Mouse (Mus musculus): ENCODE measurements at regions not wholly inside any gene's neighbourhood (a gene's known extent, or its start where the extent isn't known, plus 50 kb on each side); places are given as distances from the start of the nearest gene placed in this dataset.

- H3K4me3 ChIP-seq (ENCODE audit: insufficient read depth, low read length) = no peak overlapping the region
- no peak for TF ChIP-seq POLR2A (IDR thresholded peaks at IDR 0.05; ENCODE audit: low read depth, low read length)
- TF ChIP-seq CTCF (IDR thresholded peaks at IDR 0.05; ENCODE audit: borderline replicate concordance, insufficient read depth, low read length) = no peak
- H3K27ac ChIP-seq (ENCODE audit: insufficient read depth, low read length) = no peak overlapping the region
- H3K4me1 ChIP-seq (ENCODE audit: control insufficient read depth, insufficient read depth, low read length) = no peaks in the 10 kb centered on the region
Measured at GRCm38 (mm10) chr12:77535147-77535546, 297.2 kb downstream of the Fut8 start.

DNA sequence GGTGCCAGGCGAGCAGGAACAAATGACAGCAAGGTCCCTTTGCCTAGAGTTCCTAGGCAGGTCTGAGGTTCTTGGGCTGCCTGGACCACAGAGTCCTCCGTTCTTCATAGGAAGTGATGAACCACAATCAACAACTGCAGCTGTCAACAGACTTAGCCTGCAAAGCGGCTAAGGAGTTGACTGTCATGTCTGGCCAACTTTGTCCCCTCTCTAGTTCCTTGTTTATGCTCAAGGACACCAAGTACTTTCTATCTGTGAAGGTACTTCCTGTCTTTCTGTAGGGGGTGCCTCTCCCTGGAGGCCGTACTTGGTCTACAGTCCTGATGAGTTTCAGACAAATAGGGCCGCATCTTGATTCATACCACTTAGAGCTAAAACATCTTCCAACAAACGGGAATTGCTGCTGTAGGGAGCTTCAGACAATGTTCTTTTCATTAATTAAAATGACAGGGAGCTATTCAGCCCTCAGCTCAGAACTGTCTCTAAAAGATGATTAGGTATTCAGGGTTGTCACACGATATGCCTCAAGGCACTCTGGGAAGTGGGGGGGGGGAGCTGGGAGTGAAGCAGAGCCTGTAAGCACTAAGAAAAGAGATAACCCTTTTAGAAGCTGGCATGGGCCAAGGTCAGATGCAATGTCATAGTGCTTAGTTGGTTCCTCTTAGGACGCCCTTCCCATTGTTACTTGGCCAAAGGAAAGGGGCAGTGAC, 299.4 kb downstream of the Fut8 start:
- no peak for TF ChIP-seq POLR2A (IDR thresholded peaks at IDR 0.05; ENCODE audit: low read depth, low read length)
- TF ChIP-seq CTCF (IDR thresholded peaks at IDR 0.05; ENCODE audit: borderline replicate concordance, insufficient read depth, low read length) = no peak
- Histone ChIP-seq H3K27ac (ENCODE audit: insufficient read depth, low read length) (no peak overlapping the region), H3K4me1 (ENCODE audit: control insufficient read depth, insufficient read depth, low read length) (no peaks in the 10 kb centered on the region), H3K4me3 (ENCODE audit: insufficient read depth, low read length) (no peak overlapping the region)

DNA sequence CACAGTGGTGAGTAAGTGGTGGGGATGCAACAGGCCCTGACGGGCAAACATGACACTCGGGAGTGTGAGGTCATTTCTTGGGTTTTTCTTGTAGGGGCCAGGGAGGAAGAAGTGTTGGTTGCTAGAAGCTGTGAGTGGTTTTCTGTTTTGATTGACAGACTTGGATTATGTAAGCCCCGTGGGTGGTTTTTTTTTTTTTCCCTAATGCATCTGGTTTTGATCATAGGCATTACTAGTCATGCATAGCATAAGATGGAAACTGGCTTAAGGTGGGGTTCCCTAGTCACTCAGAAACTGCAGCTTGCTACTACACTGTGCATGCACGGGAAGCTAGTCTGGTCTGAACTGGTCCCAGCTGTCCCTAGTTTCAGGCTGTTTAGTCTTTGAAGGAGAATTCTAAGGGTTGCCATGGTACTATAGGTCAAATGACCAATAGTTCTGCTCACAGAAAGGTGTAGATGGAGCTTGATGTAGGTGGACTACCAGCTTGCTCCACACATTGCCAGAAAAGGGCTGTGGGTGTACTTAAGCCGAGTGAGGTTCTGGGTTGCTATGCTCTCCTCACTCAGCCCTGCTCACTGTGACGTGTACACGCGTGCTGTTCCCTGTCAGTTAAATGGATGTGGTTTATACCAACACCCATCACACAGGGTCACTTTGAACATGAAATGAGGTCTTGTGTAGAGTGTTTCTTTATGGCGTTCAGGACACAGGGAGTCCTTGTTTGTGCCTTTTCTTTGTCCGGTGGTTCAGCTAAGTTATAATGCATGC, 301.9 kb downstream of the Fut8 start:
- H3K4me3 ChIP-seq (ENCODE audit: insufficient read depth, low read length) = no peak overlapping the region
- no peaks in the 10 kb centered on the region for H3K4me1 ChIP-seq (ENCODE audit: control insufficient read depth, insufficient read depth, low read length)
- no peak for TF ChIP-seq CTCF (IDR thresholded peaks at IDR 0.05; ENCODE audit: borderline replicate concordance, insufficient read depth, low read length)
- TF ChIP-seq POLR2A (IDR thresholded peaks at IDR 0.05; ENCODE audit: low read depth, low read length) = no peak
- H3K27ac ChIP-seq (ENCODE audit: insufficient read depth, low read length) = no peak overlapping the region

GRCm38 (mm10) chr12:77541051-77541765, 303.3 kb downstream of the Fut8 start:
- Histone ChIP-seq H3K27ac (ENCODE audit: insufficient read depth, low read length) (no peak overlapping the region), H3K4me3 (ENCODE audit: insufficient read depth, low read length) (no peak overlapping the region), H3K4me1 (ENCODE audit: control insufficient read depth, insufficient read depth, low read length) (no peaks in the 10 kb centered on the region)
- TF ChIP-seq POLR2A (IDR thresholded peaks at IDR 0.05; ENCODE audit: low read depth, low read length) (no peak), CTCF (IDR thresholded peaks at IDR 0.05; ENCODE audit: borderline replicate concordance, insufficient read depth, low read length) (no peak)

- no peak for TF ChIP-seq CTCF (IDR thresholded peaks at IDR 0.05; ENCODE audit: borderline replicate concordance, insufficient read depth, low read length)
- no peak for TF ChIP-seq POLR2A (IDR thresholded peaks at IDR 0.05; ENCODE audit: low read depth, low read length)
- no peaks in the 10 kb centered on the region for H3K4me1 ChIP-seq (ENCODE audit: control insufficient read depth, insufficient read depth, low read length)
- H3K27ac ChIP-seq (ENCODE audit: insufficient read depth, low read length) = no peak overlapping the region
- no peak overlapping the region for H3K4me3 ChIP-seq (ENCODE audit: insufficient read depth, low read length)
Measured at GRCm38 (mm10) chr12:77541826-77542225, 303.9 kb downstream of the Fut8 start.

- Histone ChIP-seq H3K27ac (ENCODE audit: insufficient read depth, low read length) (no peak overlapping the region), H3K4me3 (ENCODE audit: insufficient read depth, low read length) (no peak overlapping the region), H3K4me1 (ENCODE audit: control insufficient read depth, insufficient read depth, low read length) (no peaks in the 10 kb centered on the region)
- TF ChIP-seq CTCF (IDR thresholded peaks at IDR 0.05; ENCODE audit: borderline replicate concordance, insufficient read depth, low read length) (no peak), POLR2A (IDR thresholded peaks at IDR 0.05; ENCODE audit: low read depth, low read length) (no peak)
Measured at GRCm38 (mm10) chr12:77543651-77544050, 305.7 kb downstream of the Fut8 start.

- H3K4me3 ChIP-seq (ENCODE audit: insufficient read depth, low read length) = no peak overlapping the region
- no peaks in the 10 kb centered on the region for H3K4me1 ChIP-seq (ENCODE audit: control insufficient read depth, insufficient read depth, low read length)
- H3K27ac ChIP-seq (ENCODE audit: insufficient read depth, low read length) = no peak overlapping the region
- TF ChIP-seq POLR2A (IDR thresholded peaks at IDR 0.05; ENCODE audit: low read depth, low read length) (no peak), CTCF (IDR thresholded peaks at IDR 0.05; ENCODE audit: borderline replicate concordance, insufficient read depth, low read length) (no peak)
Measured at GRCm38 (mm10) chr12:77546165-77546564, 308.2 kb downstream of the Fut8 start.

DNA sequence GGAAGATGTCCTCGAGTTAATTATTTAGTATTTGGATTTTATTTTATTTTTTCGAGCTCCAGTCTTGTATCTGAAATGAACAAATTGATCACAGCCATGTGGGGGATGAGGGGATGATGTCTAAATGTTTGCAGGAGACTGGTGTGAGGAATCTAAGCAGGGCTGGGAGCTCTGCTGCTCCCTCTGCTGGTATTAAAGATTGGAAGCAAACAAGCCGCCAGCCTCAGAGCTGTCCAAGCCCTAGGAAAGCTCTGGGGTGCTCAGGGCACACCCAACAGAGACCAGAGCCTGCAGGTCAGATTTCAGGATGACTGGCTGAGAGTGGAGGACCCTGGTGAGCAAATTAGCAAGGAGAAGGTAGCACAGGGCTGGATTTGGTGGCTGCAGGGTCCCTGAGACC, 330.4 kb downstream of the Fut8 start:
- Histone ChIP-seq H3K27ac (ENCODE audit: insufficient read depth, low read length) (no peak overlapping the region), H3K4me1 (ENCODE audit: control insufficient read depth, insufficient read depth, low read length) (no peaks in the 10 kb centered on the region), H3K4me3 (ENCODE audit: insufficient read depth, low read length) (no peak overlapping the region)
- no peak for TF ChIP-seq POLR2A (IDR thresholded peaks at IDR 0.05; ENCODE audit: low read depth, low read length)
- peak; percentile 34; the same call in 1 of the 2 replicates for TF ChIP-seq CTCF (IDR thresholded peaks at IDR 0.05; ENCODE audit: borderline replicate concordance, insufficient read depth, low read length)

DNA sequence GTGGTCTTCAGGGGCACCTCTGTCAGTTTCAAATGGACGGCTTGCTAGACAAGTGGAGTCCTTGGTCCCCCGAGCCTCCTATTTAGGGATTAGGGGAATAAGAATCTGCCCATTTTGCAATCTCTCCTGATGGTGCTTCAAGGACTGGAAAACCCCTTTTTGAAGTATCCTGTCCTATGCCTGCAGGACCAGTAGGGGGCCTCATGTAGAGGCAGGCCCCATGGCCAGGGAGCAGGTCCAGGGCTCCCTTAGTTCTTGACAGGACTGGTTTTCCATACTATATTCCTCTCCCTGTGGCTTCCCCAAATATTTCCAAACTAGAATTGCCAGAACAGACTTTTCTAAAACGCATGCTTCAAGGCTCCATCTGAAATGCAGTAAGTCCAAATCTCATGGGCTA, 332.6 kb downstream of the Fut8 start:
- 0 out of 2 replicates have a peak, but pooled peaks have one; percentile 17 for TF ChIP-seq CTCF (IDR thresholded peaks at IDR 0.05; ENCODE audit: borderline replicate concordance, insufficient read depth, low read length)
- no peak for TF ChIP-seq POLR2A (IDR thresholded peaks at IDR 0.05; ENCODE audit: low read depth, low read length)
- H3K4me3 ChIP-seq (ENCODE audit: insufficient read depth, low read length) = no peak overlapping the region

More for the DNA sequence above, 332.6 kb downstream of the Fut8 start:
- Histone ChIP-seq H3K27ac (ENCODE audit: insufficient read depth, low read length) (no peak overlapping the region), H3K4me1 (ENCODE audit: control insufficient read depth, insufficient read depth, low read length) (no peaks in the 10 kb centered on the region)
